Mouse (Mus musculus) erythroblast, embryonic 14.5 days (primary cell): Measurements from ENCODE around the gene Erv3. TPM values are rescaled to one million over a fixed set of nuclear protein-coding genes. Genes with fewer than 3 reads are reported as not detected.

Experiments
- H3K27me3 ChIP-seq: 2 replicates; pipeline ENCODE4 v1.6.1; 2012; ENCODE audit warnings: inconsistent platforms; ENCODE audit not compliant: control insufficient read depth
- H3K36me3 ChIP-seq: 2 replicates; pipeline ENCODE4 v1.6.1; 2012; ENCODE audit warnings: mild to moderate bottlenecking, inconsistent platforms; ENCODE audit not compliant: control insufficient read depth
- H3K4me1 ChIP-seq: 2 replicates; pipeline ENCODE4 v1.6.1; 2012; ENCODE audit warnings: inconsistent platforms; ENCODE audit not compliant: control insufficient read depth
- H3K4me3 ChIP-seq: replicated peaks from 2 replicates; pipeline ENCODE3; 2012; ENCODE audit warnings: moderate library complexity, mild to moderate bottlenecking, inconsistent platforms
- H3K9me3 ChIP-seq: 2 replicates; pipeline ENCODE4 v1.6.1; 2012; ENCODE audit warnings: low read length, inconsistent platforms, mixed read lengths; ENCODE audit not compliant: control insufficient read depth
- GATA1 ChIP-seq: IDR thresholded peaks from 2 replicates; pipeline ENCODE4 v1.6.1; 2012; ENCODE audit warnings: low read length, inconsistent platforms, mixed read lengths
- TAL1 ChIP-seq: IDR thresholded peaks from 3 replicates; pipeline ENCODE4 v1.6.1; 2012; ENCODE audit warnings: low read length, inconsistent platforms, mixed read lengths
- polyA plus RNA-seq: library from polyadenylated mRNA; stranded (reverse); fragments of >175 nt; gene quantifications from 2 replicates; pipeline ENCODE4 v1.2.3, GENCODE M21; 2012

The Erv3 gene
- polyA plus RNA-seq, 1 experiment, result not detected

- TF ChIP-seq GATA1 (no peak), TAL1 (no peak)
- Histone ChIP-seq H3K36me3 (no peaks in the 10 kb centered on the region), H3K27me3 (no peaks in the 10 kb centered on the region), H3K9me3 (no peaks in the 10 kb centered on the region), H3K4me3 (no peak overlapping the region), H3K4me1 (no peaks in the 10 kb centered on the region)
Measured at GRCm38 (mm10) chr2:131805306-131805705, 54.2 kb downstream of the Erv3 start.

- Histone ChIP-seq H3K27me3 (no peaks in the 10 kb centered on the region), H3K4me1 (no peaks in the 10 kb centered on the region), H3K36me3 (no peaks in the 10 kb centered on the region), H3K4me3 (no peak overlapping the region), H3K9me3 (no peaks in the 10 kb centered on the region)
- no peak for TF ChIP-seq GATA1
- no peak for TF ChIP-seq TAL1
Measured at GRCm38 (mm10) chr2:131803801-131804200, 55.7 kb downstream of the Erv3 start.

Other genes with a start within 250 kb of the Erv3 start
- gene Prnp, start 50.2 kb upstream of the Erv3 start, polyA plus RNA-seq, result 3.8 and 4.8 TPM in 2 replicates
- not detected in 2 replicates for gene Prn, start 50.2 kb upstream of the Erv3 start, polyA plus RNA-seq
- gene Prnd, start 91.1 kb upstream of the Erv3 start, polyA plus RNA-seq, result not detected in 2 replicates
- gene Rassf2, start 170.5 kb upstream of the Erv3 start, polyA plus RNA-seq, result under 0.01 and 0.06 TPM in 2 replicates